Mouse (Mus musculus): Measurements from ENCODE around the gene Gpt2. TPM values are rescaled to one million over a fixed set of nuclear protein-coding genes. Genes with fewer than 3 reads are reported as not detected.

The Gpt2 gene
- polyA plus RNA-seq, 1 experiment: 27.6 TPM

DNA sequence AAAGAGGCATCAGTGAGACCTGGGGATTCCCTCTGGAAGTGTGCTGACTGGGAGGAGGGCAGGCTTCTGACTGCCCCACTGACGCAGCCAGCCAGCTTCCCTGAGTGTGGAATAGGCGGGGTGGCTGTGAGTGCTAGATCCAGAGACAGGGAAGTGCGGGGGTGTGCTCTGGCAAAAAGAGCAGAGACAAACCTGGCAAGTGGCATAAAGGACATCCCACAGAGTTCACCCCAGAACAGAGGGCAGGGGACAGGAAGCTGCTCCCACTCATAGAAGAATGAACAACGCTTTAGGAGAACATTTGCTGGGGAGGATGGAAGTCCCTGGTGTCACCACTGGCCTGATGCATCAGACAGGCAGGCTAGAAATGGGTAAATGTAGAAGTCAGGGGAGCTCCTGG, 25.0 kb downstream of the Gpt2 start:
- no peaks in the 10 kb centered on the region for H3K79me2 ChIP-seq (ENCODE audit: control insufficient read depth, insufficient read depth)
- H3K36me3 ChIP-seq (ENCODE audit: control insufficient read depth, insufficient read depth): peaks cover 35% of the 10 kb centered on the region
- H3ac ChIP-seq (ENCODE audit: control insufficient read depth, insufficient read length, low read depth): no peak overlapping the region
- H3K79me3 ChIP-seq (ENCODE audit: low read depth): no peaks in the 10 kb centered on the region
- no peak for TF ChIP-seq MYOG (IDR thresholded peaks at IDR 0.05; ENCODE audit: control insufficient read depth, extremely low read depth, insufficient read length)
- TF ChIP-seq CEBPB (IDR thresholded peaks at IDR 0.05; ENCODE audit: low read depth): no peak
- TF ChIP-seq CTCF (IDR thresholded peaks at IDR 0.05; ENCODE audit: control insufficient read depth, insufficient read depth, insufficient read length): no peak
- TF ChIP-seq USF1 (IDR thresholded peaks at IDR 0.05; ENCODE audit: low read depth): no peak
- no peak for TF ChIP-seq MYOD1 (IDR thresholded peaks at IDR 0.05; ENCODE audit: control insufficient read depth, insufficient read length, low read depth)
- no peak for TF ChIP-seq MAX (IDR thresholded peaks at IDR 0.05)
- no peak for TF ChIP-seq FOSL1 (IDR thresholded peaks at IDR 0.05; ENCODE audit: insufficient read depth, low read length, poor library complexity, severe bottlenecking)
- no peak overlapping the region for H3K4me3 ChIP-seq (ENCODE audit: insufficient read depth, poor library complexity, severe bottlenecking)
- H3K27me3 ChIP-seq (ENCODE audit: control insufficient read depth, insufficient read depth, insufficient read length): no peaks in the 10 kb centered on the region

DNA sequence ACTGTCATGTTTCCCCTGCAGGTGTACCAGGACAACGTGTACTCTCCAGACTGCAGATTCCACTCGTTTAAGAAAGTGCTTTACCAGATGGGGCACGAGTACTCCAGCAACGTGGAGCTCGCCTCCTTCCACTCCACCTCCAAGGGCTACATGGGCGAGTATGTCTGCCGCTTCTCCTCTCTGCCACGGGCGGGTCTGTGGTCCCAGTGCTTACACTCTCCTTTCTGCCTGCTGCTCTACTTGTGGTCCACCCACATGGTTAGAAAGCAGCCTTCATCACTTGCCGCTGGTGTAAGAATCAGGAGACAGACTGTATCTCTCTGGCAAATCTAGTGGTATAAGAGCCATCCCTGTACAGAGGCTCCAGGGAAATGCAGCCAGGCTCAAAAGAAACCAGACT, 25.6 kb downstream of the Gpt2 start:
- TF ChIP-seq CTCF (IDR thresholded peaks at IDR 0.05; ENCODE audit: control insufficient read depth, insufficient read depth, insufficient read length) (no peak), MAX (IDR thresholded peaks at IDR 0.05) (no peak), MYOG (IDR thresholded peaks at IDR 0.05; ENCODE audit: control insufficient read depth, extremely low read depth, insufficient read length) (no peak), CEBPB (IDR thresholded peaks at IDR 0.05; ENCODE audit: low read depth) (no peak), FOSL1 (IDR thresholded peaks at IDR 0.05; ENCODE audit: insufficient read depth, low read length, poor library complexity, severe bottlenecking) (no peak), MYOD1 (IDR thresholded peaks at IDR 0.05; ENCODE audit: control insufficient read depth, insufficient read length, low read depth) (no peak), USF1 (IDR thresholded peaks at IDR 0.05; ENCODE audit: low read depth) (no peak)

DNA sequence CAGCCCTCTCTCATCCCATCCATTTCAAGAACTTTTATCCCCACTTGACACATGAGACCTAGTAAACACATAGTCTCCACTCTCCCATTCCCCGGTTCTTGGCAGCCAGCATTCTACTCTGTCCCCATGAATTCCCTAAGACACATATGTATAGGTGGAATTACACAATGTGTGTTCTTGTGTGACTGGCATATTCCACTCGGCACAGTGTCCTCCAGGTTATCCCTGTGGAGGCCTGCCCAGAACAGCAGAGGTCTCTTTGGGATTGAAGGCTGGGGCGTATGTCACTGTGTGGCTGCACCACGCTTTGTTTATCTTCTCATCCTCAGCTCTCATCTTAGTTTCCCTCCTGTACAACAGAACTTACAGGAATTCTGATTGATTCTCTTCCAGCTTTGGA, 28.2 kb downstream of the Gpt2 start:
- H3K4me3 ChIP-seq (ENCODE audit: insufficient read depth, poor library complexity, severe bottlenecking): no peak overlapping the region
- H3K36me3 ChIP-seq (ENCODE audit: control insufficient read depth, insufficient read depth): peaks cover 25% of the 10 kb centered on the region
- no peak overlapping the region for H3ac ChIP-seq (ENCODE audit: control insufficient read depth, insufficient read length, low read depth)
- TF ChIP-seq MYOG (IDR thresholded peaks at IDR 0.05; ENCODE audit: control insufficient read depth, extremely low read depth, insufficient read length) (no peak), MAX (IDR thresholded peaks at IDR 0.05) (no peak), CEBPB (IDR thresholded peaks at IDR 0.05; ENCODE audit: low read depth) (no peak), MYOD1 (IDR thresholded peaks at IDR 0.05; ENCODE audit: control insufficient read depth, insufficient read length, low read depth) (no peak), USF1 (IDR thresholded peaks at IDR 0.05; ENCODE audit: low read depth) (no peak)
- no peaks in the 10 kb centered on the region for H3K79me3 ChIP-seq (ENCODE audit: low read depth)
- no peaks in the 10 kb centered on the region for H3K27me3 ChIP-seq (ENCODE audit: control insufficient read depth, insufficient read depth, insufficient read length)
- H3K79me2 ChIP-seq (ENCODE audit: control insufficient read depth, insufficient read depth): no peaks in the 10 kb centered on the region

More for the DNA sequence above, 25.6 kb downstream of the Gpt2 start:
- H3K36me3 ChIP-seq (ENCODE audit: control insufficient read depth, insufficient read depth): peaks cover 29% of the 10 kb centered on the region
- H3K79me3 ChIP-seq (ENCODE audit: low read depth): no peaks in the 10 kb centered on the region
- no peak overlapping the region for H3K4me3 ChIP-seq (ENCODE audit: insufficient read depth, poor library complexity, severe bottlenecking)
- no peaks in the 10 kb centered on the region for H3K27me3 ChIP-seq (ENCODE audit: control insufficient read depth, insufficient read depth, insufficient read length)
- H3K79me2 ChIP-seq (ENCODE audit: control insufficient read depth, insufficient read depth): no peaks in the 10 kb centered on the region
- H3ac ChIP-seq (ENCODE audit: control insufficient read depth, insufficient read length, low read depth): no peak overlapping the region

DNA sequence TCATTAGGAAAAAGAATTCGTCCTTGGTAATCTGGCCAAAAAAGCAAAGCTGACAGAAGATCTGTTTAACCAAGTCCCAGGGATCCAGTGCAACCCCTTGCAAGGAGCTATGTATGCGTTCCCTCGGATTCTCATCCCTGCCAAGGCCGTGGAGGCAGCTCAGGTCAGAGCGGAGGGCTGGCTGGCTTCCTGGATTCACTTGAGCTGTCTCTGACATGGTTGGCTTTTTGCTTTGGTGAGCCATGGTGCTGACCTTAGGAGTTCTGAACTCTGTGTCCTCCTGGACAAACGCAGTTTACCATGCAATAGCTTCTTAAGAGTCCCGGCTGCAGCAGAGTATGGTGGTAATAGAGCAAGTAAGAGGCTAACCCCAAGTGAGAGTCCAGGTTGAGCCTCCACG, 29.0 kb downstream of the Gpt2 start:
- H3K4me3 ChIP-seq (ENCODE audit: insufficient read depth, poor library complexity, severe bottlenecking): no peak overlapping the region
- no peak overlapping the region for H3ac ChIP-seq (ENCODE audit: control insufficient read depth, insufficient read length, low read depth)
- no peaks in the 10 kb centered on the region for H3K79me3 ChIP-seq (ENCODE audit: low read depth)
- TF ChIP-seq CTCF (IDR thresholded peaks at IDR 0.05; ENCODE audit: control insufficient read depth, insufficient read depth, insufficient read length) (no peak), MYOG (IDR thresholded peaks at IDR 0.05; ENCODE audit: control insufficient read depth, extremely low read depth, insufficient read length) (no peak), CEBPB (IDR thresholded peaks at IDR 0.05; ENCODE audit: low read depth) (no peak), USF1 (IDR thresholded peaks at IDR 0.05; ENCODE audit: low read depth) (no peak)
- H3K79me2 ChIP-seq (ENCODE audit: control insufficient read depth, insufficient read depth): no peaks in the 10 kb centered on the region
- peaks cover 27% of the 10 kb centered on the region for H3K36me3 ChIP-seq (ENCODE audit: control insufficient read depth, insufficient read depth)
- no peaks in the 10 kb centered on the region for H3K27me3 ChIP-seq (ENCODE audit: control insufficient read depth, insufficient read depth, insufficient read length)

DNA sequence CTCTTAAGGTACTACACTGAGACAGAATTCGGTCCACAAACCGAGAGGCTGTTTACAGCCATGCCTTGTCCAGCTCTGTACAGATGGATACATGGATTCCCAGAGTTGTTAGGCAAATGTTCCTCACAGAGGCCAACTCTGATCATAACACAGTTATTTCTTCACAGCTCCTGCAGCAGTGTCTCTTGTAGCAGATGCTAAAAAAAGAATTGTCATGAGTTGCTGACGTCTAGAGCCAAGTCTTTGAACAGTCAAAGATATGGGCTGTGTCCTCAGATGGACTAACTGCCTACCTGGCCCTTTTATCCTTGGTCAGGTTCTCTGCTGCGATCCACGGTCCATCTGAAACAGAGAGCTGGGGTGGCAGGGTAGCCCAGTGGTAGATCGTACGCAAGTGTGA, 31.7 kb downstream of the Gpt2 start:
- Histone ChIP-seq H3K4me3 (ENCODE audit: insufficient read depth, poor library complexity, severe bottlenecking) (no peak overlapping the region), H3K79me2 (ENCODE audit: control insufficient read depth, insufficient read depth) (no peaks in the 10 kb centered on the region), H3K79me3 (ENCODE audit: low read depth) (no peaks in the 10 kb centered on the region), H3K36me3 (ENCODE audit: control insufficient read depth, insufficient read depth) (peaks cover 25% of the 10 kb centered on the region), H3ac (ENCODE audit: control insufficient read depth, insufficient read length, low read depth) (no peak overlapping the region), H3K27me3 (ENCODE audit: control insufficient read depth, insufficient read depth, insufficient read length) (no peaks in the 10 kb centered on the region)
- TF ChIP-seq MYOD1 (IDR thresholded peaks at IDR 0.05; ENCODE audit: control insufficient read depth, insufficient read length, low read depth): no peak
- TF ChIP-seq USF1 (IDR thresholded peaks at IDR 0.05; ENCODE audit: low read depth): no peak
- TF ChIP-seq MYOG (IDR thresholded peaks at IDR 0.05; ENCODE audit: control insufficient read depth, extremely low read depth, insufficient read length): no peak
- no peak for TF ChIP-seq CEBPB (IDR thresholded peaks at IDR 0.05; ENCODE audit: low read depth)
- TF ChIP-seq MAX (IDR thresholded peaks at IDR 0.05): no peak
- no peak for TF ChIP-seq FOSL1 (IDR thresholded peaks at IDR 0.05; ENCODE audit: insufficient read depth, low read length, poor library complexity, severe bottlenecking)
- TF ChIP-seq CTCF (IDR thresholded peaks at IDR 0.05; ENCODE audit: control insufficient read depth, insufficient read depth, insufficient read length): no peak

DNA sequence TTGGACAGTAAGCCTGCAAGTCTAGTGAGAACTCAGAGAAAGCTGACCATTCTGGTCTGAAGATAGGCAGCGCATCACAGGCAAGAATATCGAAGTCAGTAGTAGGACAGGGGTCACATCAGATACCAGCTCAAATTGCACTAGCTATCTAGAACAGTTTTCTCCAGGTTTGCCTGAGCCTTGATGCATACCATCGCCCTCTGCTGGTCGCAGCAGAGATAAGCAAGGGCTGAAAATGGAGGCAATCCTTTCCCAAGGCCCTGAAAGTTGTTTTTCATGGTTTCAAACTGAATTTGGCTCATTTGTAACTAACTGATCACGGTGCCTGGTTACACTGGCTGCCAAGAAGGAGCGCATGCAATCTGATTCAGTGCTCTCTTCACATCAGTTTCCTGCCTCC, 33.7 kb downstream of the Gpt2 start:
- Histone ChIP-seq H3K79me3 (ENCODE audit: low read depth) (no peaks in the 10 kb centered on the region), H3K79me2 (ENCODE audit: control insufficient read depth, insufficient read depth) (no peaks in the 10 kb centered on the region), H3K4me3 (ENCODE audit: insufficient read depth, poor library complexity, severe bottlenecking) (no peak overlapping the region), H3K36me3 (ENCODE audit: control insufficient read depth, insufficient read depth) (peaks cover 12% of the 10 kb centered on the region), H3K27me3 (ENCODE audit: control insufficient read depth, insufficient read depth, insufficient read length) (no peaks in the 10 kb centered on the region), H3ac (ENCODE audit: control insufficient read depth, insufficient read length, low read depth) (no peak overlapping the region)
- peak; percentile 34 for TF ChIP-seq CTCF (IDR thresholded peaks at IDR 0.05; ENCODE audit: control insufficient read depth, insufficient read depth, insufficient read length)
- TF ChIP-seq MAX (IDR thresholded peaks at IDR 0.05): no peak

Data from C2C12 (cell line).